Mouse (Mus musculus) erythroblast, embryonic 14.5 days (primary cell): Measurements from ENCODE around the gene Zfhx3. TPM values are rescaled to one million over a fixed set of nuclear protein-coding genes. Genes with fewer than 3 reads are reported as not detected.

Experiments used
- H3K27me3 ChIP-seq: 2 replicates; pipeline ENCODE4 v1.6.1; 2012; ENCODE audit warnings: inconsistent platforms; ENCODE audit not compliant: control insufficient read depth
- H3K36me3 ChIP-seq: 2 replicates; pipeline ENCODE4 v1.6.1; 2012; ENCODE audit warnings: mild to moderate bottlenecking, inconsistent platforms; ENCODE audit not compliant: control insufficient read depth
- H3K4me1 ChIP-seq: 2 replicates; pipeline ENCODE4 v1.6.1; 2012; ENCODE audit warnings: inconsistent platforms; ENCODE audit not compliant: control insufficient read depth
- H3K4me3 ChIP-seq: replicated peaks from 2 replicates; pipeline ENCODE3; 2012; ENCODE audit warnings: moderate library complexity, mild to moderate bottlenecking, inconsistent platforms
- H3K9me3 ChIP-seq: 2 replicates; pipeline ENCODE4 v1.6.1; 2012; ENCODE audit warnings: low read length, inconsistent platforms, mixed read lengths; ENCODE audit not compliant: control insufficient read depth
- GATA1 ChIP-seq: IDR thresholded peaks from 2 replicates; pipeline ENCODE4 v1.6.1; 2012; ENCODE audit warnings: low read length, inconsistent platforms, mixed read lengths
- TAL1 ChIP-seq: IDR thresholded peaks from 3 replicates; pipeline ENCODE4 v1.6.1; 2012; ENCODE audit warnings: low read length, inconsistent platforms, mixed read lengths
- polyA plus RNA-seq: library from polyadenylated mRNA; stranded (reverse); fragments of >175 nt; gene quantifications from 2 replicates; pipeline ENCODE4 v1.2.3, GENCODE M21; 2012

Gene Zfhx3
- polyA plus RNA-seq, 1 experiment = 0.03 TPM

GRCm38 (mm10) chr8:108315046-108315445 lies 372.6 kb downstream of the Zfhx3 start:
- Histone ChIP-seq H3K27me3 (no peaks in the 10 kb centered on the region), H3K36me3 (no peaks in the 10 kb centered on the region), H3K4me3 (no peak overlapping the region), H3K4me1 (no peaks in the 10 kb centered on the region), H3K9me3 (peaks cover 3% of the 10 kb centered on the region; the same call in 1 of the 2 replicates)
- TF ChIP-seq GATA1 (no peak), TAL1 (no peak)

GRCm38 (mm10) chr8:108317532-108318093 lies 375.2 kb downstream of the Zfhx3 start:
- Histone ChIP-seq H3K9me3 (peaks cover 8% of the 10 kb centered on the region; the same call in 1 of the 2 replicates), H3K4me3 (no peak overlapping the region), H3K36me3 (no peaks in the 10 kb centered on the region), H3K27me3 (no peaks in the 10 kb centered on the region), H3K4me1 (no peaks in the 10 kb centered on the region)
- TF ChIP-seq GATA1 (no peak), TAL1 (no peak)

DNA sequence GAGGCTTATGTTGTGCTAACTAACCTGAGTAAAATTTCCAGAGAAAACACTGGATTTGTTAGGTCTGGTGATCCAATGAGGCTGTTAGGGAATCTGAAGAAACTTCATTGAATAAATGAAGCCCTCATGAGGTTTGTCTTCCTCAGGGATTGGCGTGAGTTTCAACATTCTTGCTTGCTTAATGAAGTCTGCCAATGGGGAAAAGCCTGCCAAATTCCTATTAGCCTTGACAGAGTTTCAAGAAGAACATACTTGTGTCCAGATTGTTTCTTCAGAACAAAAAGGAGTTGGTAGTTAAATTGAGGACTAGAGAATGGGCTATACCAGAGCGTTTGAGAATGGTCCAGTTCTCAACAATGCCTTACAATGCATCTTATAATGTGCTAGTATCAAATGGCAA lies 385.3 kb downstream of the Zfhx3 start:
- TF ChIP-seq GATA1 (no peak), TAL1 (no peak)
- no peaks in the 10 kb centered on the region for H3K27me3 ChIP-seq
- peaks cover 6% of the 10 kb centered on the region for H3K9me3 ChIP-seq
- H3K4me1 ChIP-seq = no peaks in the 10 kb centered on the region
- H3K4me3 ChIP-seq = no peak overlapping the region
- H3K36me3 ChIP-seq = no peaks in the 10 kb centered on the region

GRCm38 (mm10) chr8:108348352-108348751 lies 405.9 kb downstream of the Zfhx3 start:
- H3K4me3 ChIP-seq = no peak overlapping the region
- peaks cover 16% of the 10 kb centered on the region for H3K9me3 ChIP-seq
- no peak for TF ChIP-seq GATA1
- TF ChIP-seq TAL1 = no peak
- H3K36me3 ChIP-seq = no peaks in the 10 kb centered on the region
- H3K4me1 ChIP-seq = no peaks in the 10 kb centered on the region
- no peaks in the 10 kb centered on the region; the same call in 1 of the 2 replicates for H3K27me3 ChIP-seq

- Histone ChIP-seq H3K9me3 (peaks cover 16% of the 10 kb centered on the region), H3K27me3 (no peaks in the 10 kb centered on the region; the same call in 1 of the 2 replicates), H3K4me3 (no peak overlapping the region), H3K4me1 (no peaks in the 10 kb centered on the region), H3K36me3 (no peaks in the 10 kb centered on the region)
- no peak for TF ChIP-seq TAL1
- no peak for TF ChIP-seq GATA1
These were observed 406.3 kb downstream of the Zfhx3 start for GRCm38 (mm10) chr8:108348776-108349175.

GRCm38 (mm10) chr8:108355119-108355777 lies 412.8 kb downstream of the Zfhx3 start:
- Histone ChIP-seq H3K27me3 (no peaks in the 10 kb centered on the region; the same call in 1 of the 2 replicates), H3K36me3 (no peaks in the 10 kb centered on the region), H3K4me3 (no peak overlapping the region), H3K9me3 (no peaks in the 10 kb centered on the region; the same call in 1 of the 2 replicates), H3K4me1 (no peaks in the 10 kb centered on the region)
- no peak for TF ChIP-seq GATA1
- no peak for TF ChIP-seq TAL1

GRCm38 (mm10) chr8:108361402-108361801 lies 419.0 kb downstream of the Zfhx3 start:
- no peak for TF ChIP-seq GATA1
- no peak for TF ChIP-seq TAL1
- Histone ChIP-seq H3K27me3 (no peaks in the 10 kb centered on the region), H3K36me3 (no peaks in the 10 kb centered on the region), H3K4me3 (no peak overlapping the region), H3K9me3 (no peaks in the 10 kb centered on the region; the same call in 1 of the 2 replicates), H3K4me1 (no peaks in the 10 kb centered on the region)

DNA sequence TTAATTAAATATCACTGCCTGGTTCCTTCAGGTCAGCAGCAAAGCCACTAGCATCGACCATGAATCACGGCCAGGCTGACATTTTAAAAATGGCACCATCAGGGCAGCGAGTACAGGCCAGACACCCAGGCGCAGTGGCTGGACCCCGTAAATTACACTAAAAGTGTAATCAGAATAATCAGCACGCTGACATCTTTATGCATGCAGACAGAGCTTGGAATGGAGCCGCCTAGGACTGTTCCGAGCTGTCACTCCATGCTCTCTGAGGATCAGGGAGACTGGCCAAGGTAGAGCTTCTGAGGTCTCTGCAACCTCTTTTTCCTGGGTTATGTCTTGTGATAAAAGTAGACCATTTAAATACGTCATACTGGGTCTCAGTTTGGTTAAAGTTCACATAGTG lies 420.0 kb downstream of the Zfhx3 start:
- no peak for TF ChIP-seq TAL1
- TF ChIP-seq GATA1 = no peak

DNA sequence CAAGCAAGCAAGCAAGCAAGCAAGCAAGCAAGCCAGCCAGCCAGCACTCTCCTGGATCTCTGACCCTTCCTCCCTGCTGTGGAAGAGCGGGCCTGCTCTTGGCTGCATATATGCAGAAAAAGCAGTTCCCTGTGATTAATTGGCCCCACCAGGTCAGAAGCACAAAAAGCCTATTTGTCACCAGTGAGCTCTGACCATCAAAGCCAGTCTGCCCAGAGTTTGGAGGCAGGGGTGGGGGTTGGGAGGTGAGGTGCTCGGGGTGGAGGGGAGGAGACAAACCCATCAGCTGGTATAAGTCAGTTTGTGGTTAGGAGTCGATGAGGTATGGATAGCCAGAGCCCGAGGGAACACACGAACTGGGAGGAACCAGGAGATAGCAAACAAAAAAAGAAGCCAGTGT lies 421.0 kb downstream of the Zfhx3 start:
- Histone ChIP-seq H3K36me3 (no peaks in the 10 kb centered on the region), H3K4me1 (no peaks in the 10 kb centered on the region), H3K4me3 (no peak overlapping the region), H3K9me3 (no peaks in the 10 kb centered on the region), H3K27me3 (no peaks in the 10 kb centered on the region)
- TF ChIP-seq GATA1 = no peak

More for the DNA sequence above, 420.0 kb downstream of the Zfhx3 start:
- H3K27me3 ChIP-seq = no peaks in the 10 kb centered on the region
- H3K4me1 ChIP-seq = no peaks in the 10 kb centered on the region
- no peaks in the 10 kb centered on the region; the same call in 1 of the 2 replicates for H3K9me3 ChIP-seq
- no peak overlapping the region for H3K4me3 ChIP-seq
- H3K36me3 ChIP-seq = no peaks in the 10 kb centered on the region

DNA sequence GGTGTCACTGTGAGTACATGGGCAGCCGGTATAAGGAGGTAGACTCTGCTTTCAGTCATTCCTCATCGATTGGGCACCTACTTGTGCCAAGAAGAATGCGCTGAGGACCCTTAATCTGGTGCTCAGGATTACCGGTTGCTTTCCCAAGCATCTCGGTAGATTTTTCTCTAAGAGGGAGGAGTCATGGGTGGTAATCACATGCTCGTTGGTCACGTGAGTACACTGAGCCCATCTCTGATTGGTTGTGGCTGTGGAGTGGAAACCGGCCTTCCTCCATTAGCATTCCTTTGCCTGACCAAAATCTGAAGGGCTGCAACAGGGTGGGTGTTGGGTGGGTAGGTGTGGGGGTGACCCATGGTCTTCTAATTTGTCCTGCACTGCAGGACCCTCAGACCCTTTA lies 421.4 kb downstream of the Zfhx3 start:
- Histone ChIP-seq H3K4me1 (no peaks in the 10 kb centered on the region), H3K9me3 (no peaks in the 10 kb centered on the region), H3K4me3 (no peak overlapping the region), H3K27me3 (no peaks in the 10 kb centered on the region), H3K36me3 (no peaks in the 10 kb centered on the region)
- TF ChIP-seq TAL1 = no peak
- no peak for TF ChIP-seq GATA1
